8 mouse cellular contexts compared by ENCODE assay signal in the genomic region with DNA sequence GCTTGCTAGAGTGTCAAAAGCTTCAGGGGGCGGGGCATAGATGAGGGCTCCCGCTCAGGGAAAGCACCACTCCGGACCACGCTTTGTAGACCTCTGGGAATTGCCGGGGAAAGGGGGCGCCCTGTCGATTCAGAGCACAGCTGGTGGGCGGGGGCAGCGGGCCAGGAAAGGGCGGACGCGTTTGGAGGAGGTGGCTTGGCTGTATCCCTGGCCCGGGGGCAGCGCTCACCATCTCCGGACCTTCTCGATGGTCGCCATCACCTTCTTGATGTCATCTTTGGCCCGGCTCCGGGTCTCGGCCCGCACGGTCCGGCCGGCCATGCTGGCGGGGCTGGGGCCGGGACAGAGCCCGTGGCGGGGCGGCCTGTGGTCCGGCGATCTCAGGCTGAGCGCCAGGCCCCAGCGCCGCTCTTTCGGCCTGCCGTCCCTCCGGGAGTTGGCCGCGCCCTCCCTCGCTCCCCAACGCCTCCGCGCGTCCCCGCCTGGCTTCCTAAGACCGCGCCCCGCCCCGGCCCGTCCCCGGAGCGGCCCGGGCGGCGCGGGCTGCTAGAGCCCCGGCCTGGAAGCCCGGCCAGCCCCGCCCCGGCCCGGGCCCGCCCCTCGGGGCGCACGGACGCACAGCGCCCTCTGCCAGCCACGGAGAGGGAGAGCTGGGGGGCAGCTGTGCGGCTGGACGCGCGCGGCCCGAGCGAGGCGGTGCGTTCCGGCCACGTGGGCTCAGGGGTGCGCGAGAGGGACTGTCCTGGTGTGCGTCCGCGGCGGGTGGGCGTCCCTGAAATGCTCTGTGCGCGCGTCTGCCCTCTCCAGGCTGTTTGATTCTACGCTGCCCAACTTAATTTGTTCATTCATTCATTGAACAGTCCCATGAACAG. TPM values are rescaled to one million over a fixed set of nuclear protein-coding genes. Genes with fewer than 3 reads are reported as not detected.
DNase-seq lines count a peak whose midpoint lies in the region; ATAC-seq and TF ChIP-seq lines count a peak whose summit lies in the region.

Gene Bcl7c (minus strand): TSS at position 727 of the 872 bp plus-strand sequence.

- H3K4me1 ChIP-seq in lung, postnatal 0 days (ENCODE audit: insufficient read depth, low read depth, low read length): peaks cover 8% of the 10 kb centered on the region; the same call in 1 of the 2 replicates

- H3K27ac ChIP-seq in lung, postnatal 0 days (ENCODE audit: low read length): peak within 1 kb of the TSS; percentile 97

- under 1% methylated on average over 44 of the region's 90 CpGs for WGBS in lung, postnatal 0 days

- peak within 1 kb of the TSS; percentile 69 for H3K4me2 ChIP-seq in lung, postnatal 0 days (replicated peaks; ENCODE audit: low read depth, low read length)

- H3K9me3 ChIP-seq in lung, postnatal 0 days (ENCODE audit: low read length): no peaks in the 10 kb centered on the region

- peak; percentile 75 for TF ChIP-seq CTCF in lung, postnatal 0 days (IDR thresholded peaks at IDR 0.05)

- peak within 1 kb of the TSS; percentile 82 for H3K9ac ChIP-seq in lung, postnatal 0 days (replicated peaks; ENCODE audit: low read depth)

- peak; percentile 95 for DNase-seq in NIH3T3 (ENCODE audit: low read depth)
- DNase-seq in cerebellum, adult 9-10 months: peak; percentile 88
- DNase-seq in layer of hippocampus, postnatal 10 days (ENCODE audit: low spot score in 2 of 2): peak; percentile 87 to 91
- DNase-seq in lung, postnatal 0 days (ENCODE audit: low spot score): peak; percentile 98
- peak; percentile 83 for DNase-seq in ovary, postnatal 10 days (ENCODE audit: low spot score)
- DNase-seq in thymus, postnatal 10 days (ENCODE audit: low spot score in 2 of 2): peak; percentile 81 to 82

- peaks cover 21% of the 10 kb centered on the region; the same call in 1 of the 2 replicates for H3K36me3 ChIP-seq in lung, postnatal 0 days (ENCODE audit: insufficient read depth, low read length)

- H3K4me3 ChIP-seq in lung, postnatal 0 days (ENCODE audit: low read depth, low read length): peak within 1 kb of the TSS; percentile 82

- peak; percentile 74 for ATAC-seq in frontal cortex, adult (ENCODE audit: low TSS enrichment)
- ATAC-seq in hematopoietic stem cell, adult 5-6 weeks (replicated peaks in 1 of 2; ENCODE audit: insufficient read depth in 1 of 2, low FRiP score in 2 of 2, low TSS enrichment in 1 of 2, low read depth in 1 of 2, poor library complexity in 2 of 2, severe bottlenecking in 2 of 2): peak; percentile 47 to 86
- ATAC-seq in lung, postnatal 0 days: peak; percentile 88

- no peaks in the 10 kb centered on the region for H3K27me3 ChIP-seq in lung, postnatal 0 days (replicated peaks; ENCODE audit: insufficient read depth, low read length)

- no peak for TF ChIP-seq EP300 in lung, postnatal 0 days (IDR thresholded peaks at IDR 0.05)

RNA-seq across cellular contexts. Expression of gene Bcl7c, which starts in this region (rescaled TPM):
- total RNA-seq in hematopoietic stem cell, adult 5-6 weeks (2017): 60.5 and 72.0 TPM in 2 replicates
- 10 to 100 TPM; 38.6 TPM for total RNA-seq in layer of hippocampus, postnatal 10 days (2021)
- polyA plus RNA-seq in lung, postnatal 0 days (2015; fragmentation: Nextera tagmentation; extraction: Ambion mirVana): 34.1 TPM in 2 replicates

Comparison
In these comparisons a context has a peak if more than half of its experiments do, and no peak if none do; other contexts are left out.
1. Peak in every context shown above with its lines: DNase-seq, ATAC-seq, H3K4me3 ChIP-seq and H3K27ac ChIP-seq.